Mouse (Mus musculus) neural tube, embryonic 13.5 days (tissue): ENCODE data around the gene Olfr1239. TPM values are rescaled to one million over a fixed set of nuclear protein-coding genes. Genes with fewer than 3 reads are reported as not detected.

Source experiments
- ATAC-seq: fragments of 200-750 bp; cut with Nextera tagmentation; 2 replicates; pipeline ENCODE4 v1.8.0; 2017; ENCODE audit warnings: low read depth, mild to moderate bottlenecking, moderate TSS enrichment, moderate library complexity
- H3K27ac ChIP-seq: fragments of 300-500 bp; sonication (generic); replicated peaks from 2 replicates; pipeline ENCODE4 v1.5.1; 2015; ENCODE audit warnings: moderate library complexity, mild to moderate bottlenecking, inconsistent platforms
- H3K27me3 ChIP-seq: fragments of 300-500 bp; sonication (generic); 2 replicates; pipeline ENCODE4 v1.6.1; 2015; ENCODE audit warnings: mild to moderate bottlenecking, inconsistent platforms
- H3K36me3 ChIP-seq: fragments of 300-500 bp; sonication (generic); 2 replicates; pipeline ENCODE4 v1.6.1; 2015; ENCODE audit warnings: mild to moderate bottlenecking, inconsistent platforms
- H3K4me1 ChIP-seq: fragments of 300-500 bp; sonication (generic); replicated peaks from 2 replicates; pipeline ENCODE4 v1.6.1; 2015; ENCODE audit warnings: inconsistent platforms
- H3K4me2 ChIP-seq: fragments of 300-500 bp; sonication (generic); 2 replicates; pipeline ENCODE4 v1.6.1; 2015; ENCODE audit warnings: inconsistent platforms, mild to moderate bottlenecking, moderate library complexity
- H3K4me3 ChIP-seq: fragments of 300-500 bp; sonication (generic); 2 replicates; pipeline ENCODE4 v1.5.1; 2015; ENCODE audit warnings: mild to moderate bottlenecking, inconsistent platforms
- H3K9ac ChIP-seq: fragments of 300-500 bp; sonication (generic); 2 replicates; pipeline ENCODE4 v1.6.1; 2015; ENCODE audit warnings: moderate library complexity, mild to moderate bottlenecking, inconsistent platforms
- H3K9me3 ChIP-seq: fragments of 300-500 bp; sonication (generic); 2 replicates; pipeline ENCODE4 v1.6.1; 2016; ENCODE audit warnings: inconsistent platforms
- WGBS: fragments of 180-500 bp; shearing (Covaris S2); methylation state at CpG from one replicate; pipeline ENCODE4 v1.1.7; 2015; 5-methylcytosine and 5-hydroxymethylcytosine counted together
- polyA plus RNA-seq: library from polyadenylated mRNA; unstranded; fragments of >200 nt; fragmentation: Nextera tagmentation; extraction: Ambion mirVana; gene quantifications from 2 replicates; pipeline ENCODE4 v1.2.1, GENCODE M21; 2015

The Olfr1239 gene
- not detected in 2 replicates for polyA plus RNA-seq

DNA sequence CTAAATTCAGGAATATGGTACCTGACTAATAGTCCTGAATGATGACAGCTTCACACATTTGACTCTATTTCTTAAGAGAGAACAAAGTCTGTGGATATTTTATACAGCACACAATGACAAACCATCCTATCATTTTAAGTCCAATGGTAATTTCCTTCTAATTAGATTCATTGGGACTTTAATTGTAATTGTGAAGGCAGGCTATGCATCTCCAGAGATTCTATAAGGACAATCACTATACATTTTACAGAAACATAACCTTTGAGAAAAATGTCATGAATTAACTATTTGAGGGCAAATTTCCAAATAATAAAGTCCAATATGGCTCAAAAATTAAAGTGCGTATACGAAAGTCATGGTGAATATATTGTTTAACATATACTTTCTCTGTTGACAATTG lies at the start of gene Olfr1239:
Olfr1239 (minus strand) TSS at position 101 of the 400 bp plus-strand sequence.
- no peak for ATAC-seq
- Histone ChIP-seq H3K4me2 (no peak within 1 kb of the TSS), H3K4me3 (no peak within 1 kb of the TSS), H3K27me3 (no peaks in the 10 kb centered on the region), H3K9ac (no peak within 1 kb of the TSS), H3K9me3 (no peaks in the 10 kb centered on the region), H3K27ac (no peak within 1 kb of the TSS), H3K4me1 (no peaks in the 10 kb centered on the region), H3K36me3 (no peaks in the 10 kb centered on the region)
- WGBS: 97% methylated on average over 2 of the region's 2 CpGs

- Histone ChIP-seq H3K9ac (no peak within 1 kb of the TSS), H3K36me3 (no peaks in the 10 kb centered on the region), H3K27ac (no peak within 1 kb of the TSS), H3K4me1 (no peaks in the 10 kb centered on the region), H3K4me3 (no peak within 1 kb of the TSS), H3K27me3 (no peaks in the 10 kb centered on the region), H3K9me3 (no peaks in the 10 kb centered on the region), H3K4me2 (no peak within 1 kb of the TSS)
- 92% methylated on average over 3 of the region's 3 CpGs for WGBS
- ATAC-seq: no peak
Observed at GRCm38 (mm10) chr2:89442900-89443299, 22.7 kb upstream of the Olfr1239 start, which contains the start of gene Olfr1240. Gene Olfr1240 (minus strand): TSS chr2:89443000.

DNA sequence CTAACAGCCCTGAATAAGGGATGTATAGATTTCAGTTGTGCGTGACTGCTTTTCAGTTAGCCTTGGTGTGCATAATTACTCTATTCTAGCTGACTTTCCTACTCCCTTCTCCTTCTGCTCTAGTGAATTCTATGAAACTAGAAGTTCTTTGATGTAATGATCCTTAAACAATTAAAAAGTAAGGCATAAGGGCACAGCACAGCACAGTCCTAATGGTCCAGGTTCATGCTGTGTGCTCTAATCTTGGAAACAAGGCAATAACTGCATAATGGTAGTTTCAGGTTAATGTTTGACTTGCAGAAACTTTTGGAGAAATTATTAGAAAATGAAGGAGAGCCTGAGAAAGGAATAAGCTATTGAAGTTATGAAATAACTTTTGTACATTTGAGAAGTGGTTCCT lies 5.7 kb downstream of the Olfr1239 start:
- H3K9ac ChIP-seq: no peak overlapping the region
- H3K4me3 ChIP-seq: no peak overlapping the region
- ATAC-seq: no peak
- H3K4me1 ChIP-seq: no peaks in the 10 kb centered on the region
- H3K36me3 ChIP-seq: no peaks in the 10 kb centered on the region
- no peak overlapping the region for H3K4me2 ChIP-seq
- H3K9me3 ChIP-seq: no peaks in the 10 kb centered on the region
- WGBS: 81% methylated on average over 1 of the region's 1 CpGs
- no peaks in the 10 kb centered on the region for H3K27me3 ChIP-seq
- H3K27ac ChIP-seq: no peak overlapping the region

DNA sequence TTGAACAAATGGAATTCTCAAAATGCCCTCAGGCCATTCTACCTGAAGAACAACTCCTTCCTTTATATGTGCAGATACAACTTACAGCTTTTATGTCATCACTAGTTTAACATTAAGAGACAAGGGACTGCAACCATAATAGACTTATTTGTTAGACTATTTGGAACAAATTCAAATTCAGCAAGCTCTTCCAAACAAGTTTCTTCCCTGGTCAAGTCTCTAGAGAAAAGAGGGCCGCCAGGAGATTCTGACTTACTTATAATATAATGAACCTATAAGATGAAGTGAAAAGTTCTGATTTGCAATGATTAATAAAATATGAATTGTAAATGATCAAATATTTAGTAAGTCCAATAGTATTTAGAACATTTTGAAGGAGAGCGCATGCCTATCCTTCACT lies 10.6 kb downstream of the Olfr1239 start, which contains the start of gene Olfr1238:
Olfr1238 (minus strand) TSS at position 101 of the 400 bp plus-strand sequence.
- H3K4me1 ChIP-seq: no peaks in the 10 kb centered on the region
- H3K27me3 ChIP-seq: no peaks in the 10 kb centered on the region
- ATAC-seq: no peak
- WGBS: 95% methylated on average over 2 of the region's 2 CpGs
- no peaks in the 10 kb centered on the region for H3K36me3 ChIP-seq
- H3K9ac ChIP-seq: no peak within 1 kb of the TSS
- no peaks in the 10 kb centered on the region for H3K9me3 ChIP-seq
- no peak within 1 kb of the TSS for H3K4me3 ChIP-seq
- no peak within 1 kb of the TSS for H3K4me2 ChIP-seq
- H3K27ac ChIP-seq: no peak within 1 kb of the TSS

DNA sequence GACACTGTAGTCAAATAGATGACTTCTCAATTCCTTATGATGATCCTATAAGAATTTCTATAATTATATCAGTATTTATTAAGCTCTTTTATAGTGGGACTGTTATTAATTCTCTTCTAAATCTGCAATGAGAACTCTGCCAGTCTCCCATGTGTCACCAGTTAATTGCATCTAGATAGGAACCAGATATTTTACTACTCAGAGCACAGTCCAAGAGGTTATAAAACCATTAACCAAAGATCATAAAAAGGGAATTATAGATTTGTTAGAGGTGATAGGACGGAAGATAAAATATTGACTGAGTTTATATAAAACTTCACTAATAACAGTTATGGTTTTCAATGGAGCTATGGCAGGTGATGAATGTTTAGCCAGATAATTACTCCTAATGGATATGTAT lies 19.3 kb downstream of the Olfr1239 start:
- no peaks in the 10 kb centered on the region for H3K9me3 ChIP-seq
- no peaks in the 10 kb centered on the region for H3K4me1 ChIP-seq
- H3K36me3 ChIP-seq: no peaks in the 10 kb centered on the region
- no peaks in the 10 kb centered on the region for H3K27me3 ChIP-seq
- no peak overlapping the region for H3K9ac ChIP-seq
- H3K27ac ChIP-seq: no peak overlapping the region
- no peak for ATAC-seq
- H3K4me2 ChIP-seq: no peak overlapping the region
- H3K4me3 ChIP-seq: no peak overlapping the region
- 85% methylated on average over 1 of the region's 1 CpGs for WGBS

Other genes starting within 250 kb of the Olfr1239 start
- gene Olfr1225, start 245.7 kb downstream of the Olfr1239 start, polyA plus RNA-seq: not detected in 2 replicates
- gene Olfr1226, start 220.4 kb downstream of the Olfr1239 start, polyA plus RNA-seq: not detected in 2 replicates
- gene Olfr1228, start 166.3 kb downstream of the Olfr1239 start, polyA plus RNA-seq: not detected in 2 replicates
- not detected in 2 replicates for gene Olfr1229, start 132.4 kb downstream of the Olfr1239 start, polyA plus RNA-seq
- gene Olfr1230, start 123.1 kb downstream of the Olfr1239 start, polyA plus RNA-seq: not detected in 2 replicates
- gene Olfr1231, start 113.3 kb downstream of the Olfr1239 start, polyA plus RNA-seq: not detected in 2 replicates
- not detected in 2 replicates for gene Olfr1232, start 90.7 kb downstream of the Olfr1239 start, polyA plus RNA-seq
- gene Olfr1233, start 78.0 kb downstream of the Olfr1239 start, polyA plus RNA-seq: not detected in 2 replicates
- not detected in 2 replicates for gene Olfr1234, start 55.5 kb downstream of the Olfr1239 start, polyA plus RNA-seq
- not detected in 2 replicates for gene Olfr1238, start 10.7 kb downstream of the Olfr1239 start, polyA plus RNA-seq
- gene Olfr1240, start 22.6 kb upstream of the Olfr1239 start, polyA plus RNA-seq: not detected in 2 replicates
- not detected in 2 replicates for gene Olfr1241, start 66.7 kb upstream of the Olfr1239 start, polyA plus RNA-seq
- not detected in 2 replicates for gene Olfr1242, start 77.9 kb upstream of the Olfr1239 start, polyA plus RNA-seq
- gene Olfr1243, start 111.1 kb upstream of the Olfr1239 start, polyA plus RNA-seq: not detected in 2 replicates
- gene Olfr1245, start 158.0 kb upstream of the Olfr1239 start, polyA plus RNA-seq: not detected in 2 replicates
- not detected in 2 replicates for gene Olfr1246, start 172.8 kb upstream of the Olfr1239 start, polyA plus RNA-seq
- not detected in 2 replicates for gene Olfr1247, start 193.7 kb upstream of the Olfr1239 start, polyA plus RNA-seq
- gene Olfr1248, start 197.8 kb upstream of the Olfr1239 start, polyA plus RNA-seq: not detected in 2 replicates
- not detected in 2 replicates for gene Olfr1249, start 214.6 kb upstream of the Olfr1239 start, polyA plus RNA-seq
- gene Olfr1250, start 241.1 kb upstream of the Olfr1239 start, polyA plus RNA-seq: not detected in 2 replicates